Mouse (Mus musculus) lung, postnatal 0 days (tissue): Measurements from ENCODE around the gene Tarsl2.

Experiments
- CTCF ChIP-seq: IDR thresholded peaks from 2 replicates; pipeline ENCODE4 v1.5.1; 2016; ENCODE audit warnings: antibody characterized with exemption, mild to moderate bottlenecking
- EP300 ChIP-seq: IDR thresholded peaks from 2 replicates; pipeline ENCODE4 v1.6.1; 2016; ENCODE audit warnings: antibody characterized with exemption, mild to moderate bottlenecking, control low read depth

DNA sequence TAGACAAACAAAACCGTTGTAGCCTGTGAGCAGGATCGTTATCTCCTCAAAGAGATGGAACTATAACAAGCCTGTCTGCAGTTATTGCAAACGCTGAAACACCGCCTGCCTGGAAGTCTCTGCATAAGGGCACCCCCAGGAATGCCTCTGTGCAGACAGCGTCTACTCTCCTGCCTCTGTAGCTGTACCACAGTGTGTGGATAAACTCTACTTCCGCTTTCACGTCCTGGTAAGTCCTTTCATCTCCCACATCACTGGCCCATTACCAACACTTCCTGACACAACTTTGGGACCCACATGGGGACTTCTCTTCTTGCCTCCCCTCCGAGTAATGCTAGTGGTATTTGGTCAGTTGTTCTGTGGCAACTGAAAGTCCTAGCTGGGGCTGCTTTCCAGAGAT, 34.0 kb upstream of the Tarsl2 start:
- TF ChIP-seq CTCF (no peak), EP300 (no peak)
